Mouse (Mus musculus) ES-Bruce4 (cell line): Measurements from ENCODE around the gene Paqr6.

Experiments used
- CTCF ChIP-seq: IDR thresholded peaks from one replicate; pipeline ENCODE4 v1.8.1; 2011; ENCODE audit warnings: low read depth, low read length
- EP300 ChIP-seq: IDR thresholded peaks from 2 replicates; pipeline ENCODE4 v1.6.1; 2011; ENCODE audit warnings: low read depth, low read length; ENCODE audit not compliant: insufficient read depth
- POLR2A ChIP-seq: IDR thresholded peaks from one replicate; pipeline ENCODE4 v1.8.1; 2011; ENCODE audit warnings: low read length; ENCODE audit not compliant: insufficient read depth

GRCm38 (mm10) chr3:88361612-88362313 is 2.6 kb upstream of the Paqr6 start:
- TF ChIP-seq CTCF (no peak), EP300 (no peak), POLR2A (no peak)
